Mouse (Mus musculus) spleen, adult 18-20 months (tissue): ENCODE measurements at regions not wholly inside any gene's neighbourhood (a gene's known extent, or its start where the extent isn't known, plus 50 kb on each side); places are given as distances from the start of the nearest gene placed in this dataset.

ENCODE experiments used
- DNase-seq, 2 experiments: peaks; one replicate each; pipeline ENCODE4 v3.0.0; 2022; ENCODE audit warnings: mixed read lengths in 2 of 2

DNA sequence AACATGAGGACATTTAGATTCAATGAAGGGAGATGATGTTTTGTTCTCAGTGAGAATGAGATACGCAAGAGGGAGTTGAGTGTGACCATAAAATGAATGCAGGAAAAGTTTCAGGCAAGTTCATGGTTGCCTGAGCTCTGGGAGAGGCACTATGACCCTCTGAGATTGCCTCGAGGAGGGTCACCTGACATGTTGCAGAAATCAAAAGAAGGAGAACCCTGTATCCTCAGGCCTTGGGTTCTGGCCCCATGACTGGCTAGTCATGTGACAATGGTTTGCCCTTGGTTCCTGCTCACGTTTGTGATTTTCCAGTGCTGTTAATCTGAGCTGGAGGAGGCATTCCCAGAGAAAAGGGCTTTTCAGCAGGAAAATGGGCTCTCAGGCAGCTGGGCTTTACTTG is 98.9 kb downstream of the Mab21l3 start:
- no peak for DNase-seq

GRCm38 (mm10) chr3:101749031-101749632 is 99.6 kb downstream of the Mab21l3 start:
- no peak for DNase-seq

GRCm38 (mm10) chr3:101748186-101748585 is 100.6 kb downstream of the Mab21l3 start:
- no peak for DNase-seq

GRCm38 (mm10) chr3:101740906-101741305 is 107.9 kb downstream of the Mab21l3 start:
- no peak for DNase-seq

GRCm38 (mm10) chr3:101737197-101737596 is 111.6 kb downstream of the Mab21l3 start:
- no peak for DNase-seq

GRCm38 (mm10) chr3:101729044-101729443 is 119.7 kb downstream of the Mab21l3 start:
- DNase-seq: no peak

- DNase-seq: no peak
Observed at GRCm38 (mm10) chr3:101722926-101723325, 118.4 kb upstream of the Atp1a1 start.

DNA sequence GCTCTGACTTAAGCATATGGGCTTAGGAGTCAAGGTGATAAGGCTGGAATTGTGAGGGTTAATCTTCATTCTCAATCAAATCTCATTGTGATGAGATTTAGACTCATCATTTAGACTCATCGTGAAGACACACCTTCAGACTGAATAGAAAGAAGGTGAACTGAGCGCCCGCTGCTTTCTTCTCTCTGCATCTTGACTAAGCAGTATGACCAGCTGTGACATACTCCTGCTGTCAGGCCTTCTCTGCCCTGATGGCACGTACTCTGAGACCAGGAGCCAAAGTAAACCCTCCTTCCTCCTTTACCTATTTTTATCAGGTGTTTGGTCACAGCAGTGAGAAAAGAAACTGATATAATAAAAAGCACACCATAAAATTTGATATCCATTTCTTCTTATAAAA is 117.5 kb upstream of the Atp1a1 start:
- DNase-seq: no peak

DNA sequence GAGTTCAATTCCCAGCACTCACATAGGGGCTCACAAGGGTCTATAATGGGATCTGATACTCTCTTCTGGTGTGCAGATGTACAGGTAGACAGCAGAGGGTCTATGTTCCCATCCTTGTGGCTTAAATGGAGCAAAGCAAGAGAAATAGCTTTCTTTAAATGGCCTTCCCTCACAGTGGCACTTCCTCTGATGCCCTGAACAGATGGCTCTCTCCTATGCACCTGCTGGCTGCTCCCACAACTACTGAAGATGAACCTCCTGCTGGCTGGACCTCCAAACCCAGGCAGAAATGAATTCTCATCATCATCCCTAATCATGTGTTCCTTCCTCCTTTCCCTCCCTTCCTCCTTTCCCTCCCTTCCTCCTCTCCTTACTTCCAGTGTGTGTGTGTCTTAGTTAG is 110.9 kb upstream of the Atp1a1 start:
- DNase-seq: no peak

- no peak for DNase-seq
Observed at GRCm38 (mm10) chr3:101714810-101715209, 110.3 kb upstream of the Atp1a1 start.

DNA sequence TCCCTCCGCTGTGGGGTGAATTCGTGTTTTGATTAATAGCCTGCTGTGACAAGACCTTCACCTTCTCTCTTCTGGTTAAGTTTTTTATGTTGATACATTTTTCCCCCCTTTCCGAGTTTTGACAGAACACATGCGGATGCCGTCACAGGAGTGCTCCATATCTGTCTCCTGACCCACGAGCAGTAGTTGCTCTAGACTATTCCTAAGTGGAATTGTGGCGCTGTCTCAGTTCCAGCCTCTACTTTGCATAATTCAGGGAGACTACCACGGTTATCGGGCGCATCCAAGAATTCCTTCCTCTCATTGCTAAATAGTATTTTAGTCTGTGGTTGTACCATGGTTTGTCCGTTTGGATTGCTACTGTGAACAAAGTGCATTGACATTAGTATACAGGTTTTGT is 109.2 kb upstream of the Atp1a1 start:
- no peak for DNase-seq

- DNase-seq: no peak
Observed at GRCm38 (mm10) chr3:101713138-101713638, 108.7 kb upstream of the Atp1a1 start.

DNA sequence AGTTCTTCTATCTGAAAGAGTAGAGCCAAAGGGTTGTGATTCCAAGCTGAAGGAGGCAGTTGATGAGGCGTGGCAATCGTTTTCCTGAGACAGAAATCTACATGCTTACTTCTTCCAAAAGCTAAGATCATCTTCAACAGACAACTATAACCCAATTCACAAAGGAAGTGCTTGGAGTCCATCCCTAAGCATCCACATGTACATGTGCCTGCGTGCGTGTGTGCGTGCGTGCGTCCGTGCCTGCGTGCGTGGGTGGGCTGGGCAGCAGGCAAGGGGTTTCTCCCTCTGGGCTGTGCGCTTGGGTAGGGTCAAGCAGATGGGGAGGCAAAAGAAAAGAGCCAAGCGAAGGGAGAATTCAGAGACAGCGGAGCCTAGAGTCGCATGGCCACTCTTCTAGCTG is 108.2 kb upstream of the Atp1a1 start:
- DNase-seq: no peak

DNA sequence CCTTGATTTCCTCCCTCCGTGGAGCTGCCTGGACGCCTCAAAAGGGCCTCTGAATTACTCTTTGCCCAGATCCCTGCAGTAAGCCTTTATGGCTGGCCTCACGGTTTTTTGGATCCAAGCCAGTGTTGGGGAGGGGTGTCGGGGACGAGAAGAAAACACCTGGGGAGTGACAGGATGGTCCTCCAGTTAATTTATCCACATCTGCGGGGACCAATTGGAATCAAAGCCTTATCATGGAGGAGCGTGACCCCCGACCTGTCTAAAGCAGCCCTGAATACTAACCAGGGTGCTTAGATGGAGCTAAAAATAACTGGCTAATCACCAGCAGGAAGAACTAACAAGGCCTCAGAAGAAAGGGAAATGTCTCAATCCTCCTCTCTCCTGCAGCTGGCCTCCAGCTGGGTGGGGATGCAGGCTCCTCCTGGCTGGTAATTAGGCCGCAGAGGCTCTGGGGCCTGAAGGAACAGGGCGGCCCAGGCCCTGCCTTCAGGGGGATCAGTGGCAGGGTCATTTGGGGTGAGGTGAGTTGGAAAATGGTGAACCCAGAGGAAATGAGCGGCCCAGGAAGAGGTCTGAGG is 107.2 kb upstream of the Atp1a1 start:
- DNase-seq: no peak

DNA sequence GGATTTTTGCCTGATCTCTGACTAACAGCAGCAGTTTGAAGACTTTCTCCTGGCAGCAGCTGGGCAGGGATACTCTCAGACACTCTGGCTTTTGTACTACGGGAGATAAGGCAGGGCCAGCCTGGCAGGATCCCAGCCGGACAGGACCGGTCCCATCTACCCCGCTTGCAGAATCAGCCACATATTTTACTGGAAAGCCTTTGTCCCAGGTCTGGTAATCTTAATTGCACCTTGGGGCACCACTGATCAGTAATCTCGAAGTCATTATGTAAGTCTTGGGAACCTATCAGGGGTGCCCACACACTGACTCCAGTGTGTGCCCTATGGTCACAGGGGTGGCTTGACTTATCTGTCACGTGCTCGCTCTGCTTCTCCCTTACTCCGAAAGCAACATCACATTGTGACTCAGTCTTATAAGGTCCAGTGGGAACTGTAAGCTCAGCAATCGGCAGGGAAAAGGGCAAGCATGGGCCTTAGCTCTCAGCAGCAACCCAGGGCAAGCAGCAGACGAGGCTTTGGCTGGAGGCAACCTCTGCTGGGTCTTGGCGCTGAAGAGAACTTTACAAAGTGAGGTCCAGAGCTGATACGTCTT is 105.0 kb upstream of the Atp1a1 start:
- no peak for DNase-seq

- no peak for DNase-seq
Observed at GRCm38 (mm10) chr3:101708821-101709220, 104.3 kb upstream of the Atp1a1 start.

GRCm38 (mm10) chr3:101704919-101705318 is 100.4 kb upstream of the Atp1a1 start:
- no peak for DNase-seq

GRCm38 (mm10) chr3:101704326-101704725 is 99.8 kb upstream of the Atp1a1 start:
- DNase-seq: no peak

- no peak for DNase-seq
Observed at GRCm38 (mm10) chr3:101701763-101702173, 97.3 kb upstream of the Atp1a1 start.

- DNase-seq: peak in 1 of 2 experiments; percentile 10
Observed at GRCm38 (mm10) chr3:101700974-101701610, 96.6 kb upstream of the Atp1a1 start.

GRCm38 (mm10) chr3:101699929-101700681 is 95.6 kb upstream of the Atp1a1 start:
- no peak for DNase-seq

DNA sequence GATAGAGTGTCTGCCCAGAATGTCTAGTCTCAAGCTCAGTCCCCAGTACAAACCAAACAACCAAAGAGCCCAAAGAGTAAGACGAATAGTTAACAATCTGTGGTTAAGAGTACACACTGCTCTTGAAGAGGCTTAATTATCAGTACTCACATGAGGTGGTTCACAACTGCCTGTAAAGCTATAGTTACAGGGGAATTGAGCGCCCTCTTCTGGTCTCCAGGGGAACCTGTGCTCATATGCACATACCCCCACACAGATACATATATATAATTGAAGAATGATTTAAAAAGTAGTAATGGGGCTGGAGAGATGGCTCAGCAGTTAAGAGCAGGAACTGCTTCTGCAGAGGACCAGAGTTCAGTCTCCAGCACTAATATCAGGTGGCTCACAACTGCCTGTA is 92.3 kb upstream of the Atp1a1 start:
- DNase-seq: no peak

GRCm38 (mm10) chr3:101694311-101694710 is 89.8 kb upstream of the Atp1a1 start:
- no peak for DNase-seq
